18 mouse cellular contexts compared by ENCODE assay signal in the genomic region with DNA sequence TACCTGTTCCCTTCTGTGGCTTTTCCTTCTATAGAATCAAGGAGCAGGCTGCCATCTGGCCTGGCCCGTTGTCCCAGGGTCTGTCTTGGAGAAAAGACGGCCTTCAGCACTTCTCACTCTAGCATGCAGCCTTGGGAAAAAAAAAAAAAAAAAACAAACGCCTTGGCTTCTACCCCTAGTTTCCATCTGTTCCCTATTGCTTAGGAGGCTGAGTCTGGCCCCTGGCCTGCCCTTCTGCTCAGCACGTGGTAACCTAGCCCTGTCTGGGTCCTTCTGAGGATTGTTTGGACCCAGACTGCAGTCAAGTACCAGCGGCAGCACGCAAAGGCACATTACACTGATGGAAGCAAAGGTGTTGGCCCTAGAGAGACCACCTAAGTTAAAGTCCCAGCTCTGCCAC. TPM values are rescaled to one million over a fixed set of nuclear protein-coding genes. Genes with fewer than 3 reads are reported as not detected.
DNase-seq lines count a peak whose midpoint lies in the region; ATAC-seq and TF ChIP-seq lines count a peak whose summit lies in the region.
"Had no signal": no experiment of that assay in that cellular context is flagged by ENCODE, and none has a peak within 500 bp of the region (broad histone marks: within the 10 kb centered on the region; RNA-seq: fewer than 3 reads in every experiment).

No protein-coding gene starts in this region.

- no peaks in the 10 kb centered on the region for H3K36me3 ChIP-seq in forebrain, embryonic 13.5 days (ENCODE audit: poor library complexity, severe bottlenecking)
- no peaks in the 10 kb centered on the region for H3K36me3 ChIP-seq in forebrain, embryonic 11.5 days (ENCODE audit: control insufficient read depth, insufficient read depth, low read length)
- H3K36me3 ChIP-seq in midbrain, embryonic 10.5 days, result no peaks in the 10 kb centered on the region
- no peaks in the 10 kb centered on the region for H3K36me3 ChIP-seq in midbrain, embryonic 15.5 days (replicated peaks)
- no peaks in the 10 kb centered on the region for H3K36me3 ChIP-seq in myocyte (ENCODE audit: control insufficient read depth, insufficient read depth)
- H3K36me3 ChIP-seq: heart, embryonic 10.5 days; limb, embryonic 13.5 days had no signal

- peaks cover 20% of the 10 kb centered on the region for H3K79me2 ChIP-seq in myocyte (ENCODE audit: control insufficient read depth, insufficient read depth)

- H3K9ac ChIP-seq in forebrain, embryonic 13.5 days, result no peak overlapping the region; the same call in 1 of the 2 replicates
- no peak overlapping the region for H3K9ac ChIP-seq in forebrain, embryonic 11.5 days (ENCODE audit: low read length)
- H3K9ac ChIP-seq in midbrain, embryonic 15.5 days, result no peak overlapping the region
- H3K9ac ChIP-seq: limb, embryonic 13.5 days had no signal

- WGBS in forebrain, embryonic 13.5 days, result 53% methylated on average over 6 of the region's 6 CpGs
- 63% methylated on average over 6 of the region's 6 CpGs for WGBS in forebrain, embryonic 11.5 days
- 62% methylated on average over 6 of the region's 6 CpGs for WGBS in midbrain, embryonic 10.5 days
- WGBS in midbrain, embryonic 15.5 days, result 65% methylated on average over 6 of the region's 6 CpGs

- no peak overlapping the region for H3K4me3 ChIP-seq in forebrain, embryonic 13.5 days
- H3K4me3 ChIP-seq in forebrain, embryonic 11.5 days (ENCODE audit: low read depth, low read length), result no peak overlapping the region
- H3K4me3 ChIP-seq in midbrain, embryonic 10.5 days, result no peak overlapping the region
- no peak overlapping the region for H3K4me3 ChIP-seq in midbrain, embryonic 15.5 days
- no peak overlapping the region for H3K4me3 ChIP-seq in myocyte
- H3K4me3 ChIP-seq: heart, embryonic 10.5 days; limb, embryonic 13.5 days had no signal

- peak overlapping the region; percentile 61; the same call in 1 of the 2 replicates for H3K27ac ChIP-seq in forebrain, embryonic 13.5 days
- H3K27ac ChIP-seq in forebrain, embryonic 11.5 days (ENCODE audit: low read depth, low read length), result no peak overlapping the region
- H3K27ac ChIP-seq in midbrain, embryonic 10.5 days (replicated peaks), result no peak overlapping the region
- no peak overlapping the region for H3K27ac ChIP-seq in midbrain, embryonic 15.5 days
- H3K27ac ChIP-seq: heart, embryonic 10.5 days; limb, embryonic 13.5 days; stomach, postnatal 0 days had no signal

- H3K9me3 ChIP-seq in forebrain, embryonic 13.5 days (replicated peaks), result no peaks in the 10 kb centered on the region
- no peaks in the 10 kb centered on the region for H3K9me3 ChIP-seq in forebrain, embryonic 11.5 days (ENCODE audit: control insufficient read depth, low read length)
- H3K9me3 ChIP-seq in midbrain, embryonic 10.5 days (replicated peaks), result no peaks in the 10 kb centered on the region
- H3K9me3 ChIP-seq in midbrain, embryonic 15.5 days, result no peaks in the 10 kb centered on the region
- H3K9me3 ChIP-seq: heart, embryonic 10.5 days; limb, embryonic 13.5 days had no signal

- no peak for DNase-seq in forebrain, embryonic 11.5 days (ENCODE audit: low spot score)
- peak; percentile 11 for DNase-seq in midbrain, embryonic 10.5 days (ENCODE audit: low spot score)
- DNase-seq in cerebellum, adult 9-10 months, result peak; percentile 85
- no peak for DNase-seq in ovary, postnatal 36 days (ENCODE audit: low spot score)
- DNase-seq in thymus, postnatal 36 days, result no peak
- DNase-seq: adrenal gland, adult 2 months; gastrocnemius, postnatal 10 days; heart, postnatal 4 days; kidney, adult 8-10 months; kidney, postnatal 36 days; lung, postnatal 36 days had no signal

- TF ChIP-seq POLR2A in myocyte (IDR thresholded peaks at IDR 0.05; ENCODE audit: insufficient read length, low read depth), result no peak

- peaks cover 20% of the 10 kb centered on the region for H3K27me3 ChIP-seq in forebrain, embryonic 13.5 days
- peaks cover 22% of the 10 kb centered on the region for H3K27me3 ChIP-seq in forebrain, embryonic 11.5 days (ENCODE audit: control insufficient read depth, insufficient read depth, low read length)
- peaks cover 63% of the 10 kb centered on the region for H3K27me3 ChIP-seq in midbrain, embryonic 10.5 days (ENCODE audit: low read depth, poor library complexity, severe bottlenecking)
- H3K27me3 ChIP-seq in midbrain, embryonic 15.5 days (replicated peaks), result peaks cover 13% of the 10 kb centered on the region; the same call in 1 of the 2 replicates
- H3K27me3 ChIP-seq in myocyte (ENCODE audit: control insufficient read depth, insufficient read depth, insufficient read length), result no peaks in the 10 kb centered on the region

- ATAC-seq in forebrain, embryonic 13.5 days, result no peak
- no peak for ATAC-seq in forebrain, embryonic 11.5 days (replicated peaks; ENCODE audit: low FRiP score)
- ATAC-seq in midbrain, embryonic 15.5 days (replicated peaks), result no peak

- no peak overlapping the region for H3ac ChIP-seq in myocyte (ENCODE audit: control insufficient read depth, insufficient read length)

- H3K4me2 ChIP-seq in forebrain, embryonic 13.5 days, result no peak overlapping the region
- H3K4me2 ChIP-seq in forebrain, embryonic 11.5 days (ENCODE audit: low read depth, low read length, severe bottlenecking), result no peak overlapping the region
- H3K4me2 ChIP-seq in midbrain, embryonic 15.5 days, result no peak overlapping the region
- H3K4me2 ChIP-seq in myocyte (ENCODE audit: low read depth), result peak overlapping the region; percentile 7
- H3K4me2 ChIP-seq: limb, embryonic 13.5 days; midbrain, embryonic 11.5 days had no signal

- peaks cover 37% of the 10 kb centered on the region for H3K4me1 ChIP-seq in forebrain, embryonic 13.5 days
- H3K4me1 ChIP-seq in forebrain, embryonic 11.5 days (replicated peaks; ENCODE audit: control insufficient read depth, insufficient read depth, low read length), result peaks cover 13% of the 10 kb centered on the region
- H3K4me1 ChIP-seq in midbrain, embryonic 10.5 days, result peaks cover 25% of the 10 kb centered on the region
- H3K4me1 ChIP-seq in midbrain, embryonic 15.5 days, result peaks cover 30% of the 10 kb centered on the region

TF ChIP-seq in myocyte, 11 proteins besides CTCF, POLR2A, EP300 and RAD21:
- TF ChIP-seq MAX (IDR thresholded peaks at IDR 0.05; ENCODE audit: low read depth), result no peak
- no peak for TF ChIP-seq POLR2AphosphoS2 (IDR thresholded peaks at IDR 0.05; ENCODE audit: insufficient read length, low read depth)
- TF ChIP-seq REST (IDR thresholded peaks at IDR 0.05; ENCODE audit: insufficient read depth, insufficient read length), result no peak
- no peak for TF ChIP-seq USF1 (IDR thresholded peaks at IDR 0.05; ENCODE audit: low read depth)
- no peak for TF ChIP-seq TCF3 (IDR thresholded peaks at IDR 0.05; ENCODE audit: insufficient read length, low read depth)
- no peak for TF ChIP-seq CEBPB (IDR thresholded peaks at IDR 0.05; ENCODE audit: insufficient read depth, poor library complexity, severe bottlenecking)
- TF ChIP-seq MYOD1 (IDR thresholded peaks at IDR 0.05; ENCODE audit: control insufficient read depth in 1 of 3, insufficient read length in 2 of 3, low read depth in 2 of 3), result no peak
- TF ChIP-seq MYOG (IDR thresholded peaks at IDR 0.05; ENCODE audit: control insufficient read depth in 1 of 3, insufficient read depth in 1 of 3, insufficient read length in 2 of 3, low read depth in 2 of 3), result no peak
- no peak for TF ChIP-seq SRF (IDR thresholded peaks at IDR 0.05; ENCODE audit: control insufficient read depth, insufficient read length, low read depth)
- TF ChIP-seq TCF12 (IDR thresholded peaks at IDR 0.05; ENCODE audit: insufficient read depth, poor library complexity, severe bottlenecking), result no peak
- TF ChIP-seq E2F4 (IDR thresholded peaks at IDR 0.05; ENCODE audit: insufficient read depth), result no peak

RNA-seq across cellular contexts. Expression of gene Sema7a, which starts 2.3 kb away (rescaled TPM):
- 1.1 and 2.2 TPM in 2 replicates for polyA plus RNA-seq in forebrain, embryonic 13.5 days (2015; fragmentation: Nextera tagmentation; extraction: Ambion mirVana)
- 0.52 and 1.3 TPM in 2 replicates for polyA plus RNA-seq in forebrain, embryonic 11.5 days (2014; fragmentation: Nextera tagmentation; extraction: Ambion mirVana)
- polyA plus RNA-seq in midbrain, embryonic 10.5 days (2016; fragmentation: Nextera tagmentation; extraction: Ambion mirVana), result 0.26 and 0.27 TPM in 2 replicates
- polyA plus RNA-seq in midbrain, embryonic 15.5 days (2015; fragmentation: Nextera tagmentation; extraction: Ambion mirVana), result 2.1 and 2.3 TPM in 2 replicates
- polyA plus RNA-seq in myocyte (2012; fragmentation: generic; extraction: Trizol), result 27.4 TPM

RNA-seq across cellular contexts. Expression of gene Ubl7, which starts 26.9 kb away (rescaled TPM):
- 164 and 165 TPM in 2 replicates for polyA plus RNA-seq in forebrain, embryonic 13.5 days (2015; fragmentation: Nextera tagmentation; extraction: Ambion mirVana)
- polyA plus RNA-seq in forebrain, embryonic 11.5 days (2014; fragmentation: Nextera tagmentation; extraction: Ambion mirVana), result 114 and 126 TPM in 2 replicates
- polyA plus RNA-seq in midbrain, embryonic 10.5 days (2016; fragmentation: Nextera tagmentation; extraction: Ambion mirVana), result 111 and 120 TPM in 2 replicates
- polyA plus RNA-seq in midbrain, embryonic 15.5 days (2015; fragmentation: Nextera tagmentation; extraction: Ambion mirVana), result 181 and 183 TPM in 2 replicates
- polyA plus RNA-seq in myocyte (2012; fragmentation: generic; extraction: Trizol), result 62.0 TPM

Comparison
In these comparisons a context has a peak if more than half of its experiments do, and no peak if none do; other contexts are left out.
1. DNase-seq: peak in midbrain, embryonic 10.5 days (single experiment) and cerebellum, adult 9-10 months (single experiment); none in forebrain, embryonic 11.5 days (single experiment), ovary, postnatal 36 days (single experiment) and thymus, postnatal 36 days (0 of 2).